Mouse (Mus musculus) C2C12 (cell line): ENCODE results near the gene Unc5b. TPM values are rescaled to one million over a fixed set of nuclear protein-coding genes. Genes with fewer than 3 reads are reported as not detected.

ENCODE experiments used
- H3K27me3 ChIP-seq: one replicate; pipeline ENCODE4 v1.6.1; 2011; ENCODE audit not compliant: control insufficient read depth, insufficient read depth, insufficient read length
- H3K36me3 ChIP-seq: one replicate; pipeline ENCODE4 v1.6.1; 2011; ENCODE audit not compliant: control insufficient read depth, insufficient read depth
- H3K4me3 ChIP-seq: one replicate; pipeline ENCODE4 v1.5.1; 2011; ENCODE audit warnings: mild to moderate bottlenecking, control low read depth; ENCODE audit not compliant: poor library complexity, insufficient read depth, severe bottlenecking
- H3K79me2 ChIP-seq: one replicate; pipeline ENCODE4 v1.6.1; 2011; ENCODE audit not compliant: control insufficient read depth, insufficient read depth
- H3K79me3 ChIP-seq: one replicate; pipeline ENCODE4 v1.6.1; 2011; ENCODE audit warnings: low read depth, control low read depth
- H3ac ChIP-seq: one replicate; pipeline ENCODE3; 2011; ENCODE audit warnings: low read depth; ENCODE audit not compliant: control insufficient read depth, insufficient read length
- CEBPB ChIP-seq: IDR thresholded peaks from one replicate; pipeline ENCODE4 v1.6.1; 2011; ENCODE audit warnings: low read depth, mild to moderate bottlenecking, control low read depth, moderate library complexity
- CTCF ChIP-seq: IDR thresholded peaks from one replicate; pipeline ENCODE4 v1.5.1; 2011; ENCODE audit not compliant: control insufficient read depth, insufficient read depth, insufficient read length
- FOSL1 ChIP-seq: IDR thresholded peaks from one replicate; pipeline ENCODE4 v1.8.0; 2011; ENCODE audit warnings: mild to moderate bottlenecking, low read length; ENCODE audit not compliant: poor library complexity, insufficient read depth, severe bottlenecking
- MAX ChIP-seq: IDR thresholded peaks from one replicate; pipeline ENCODE4 v1.6.1; 2011; ENCODE audit warnings: mild to moderate bottlenecking, control low read depth
- MYOD1 ChIP-seq: IDR thresholded peaks from one replicate; pipeline ENCODE4 v1.6.1; 2011; ENCODE audit warnings: low read depth; ENCODE audit not compliant: control insufficient read depth, insufficient read length
- MYOG ChIP-seq: IDR thresholded peaks from one replicate; pipeline ENCODE4 v1.6.1; 2011; ENCODE audit not compliant: control insufficient read depth, insufficient read length; ENCODE audit errors: extremely low read depth
- USF1 ChIP-seq: IDR thresholded peaks from one replicate; pipeline ENCODE4 v1.6.1; 2011; ENCODE audit warnings: low read depth, mild to moderate bottlenecking, control low read depth, moderate library complexity
- polyA plus RNA-seq: library from polyadenylated mRNA; unstranded; fragments of >200 nt; fragmentation: generic; extraction: Trizol; gene quantifications from one replicate; pipeline ENCODE4 v1.2.1, GENCODE M21; 2012; ENCODE audit warnings: missing spikeins

The Unc5b gene
- polyA plus RNA-seq, 1 experiment = 142 TPM

GRCm38 (mm10) chr10:60819179-60819578 lies 12.2 kb downstream of the Unc5b start:
- Histone ChIP-seq H3K79me2 (peaks cover 92% of the 10 kb centered on the region), H3K4me3 (no peak overlapping the region), H3K27me3 (no peaks in the 10 kb centered on the region), H3K36me3 (peaks cover 36% of the 10 kb centered on the region), H3K79me3 (peaks cover 77% of the 10 kb centered on the region), H3ac (no peak overlapping the region)
- TF ChIP-seq CEBPB (no peak), USF1 (no peak), CTCF (no peak), MAX (peak; percentile 61), MYOG (no peak), MYOD1 (peak; percentile 55), FOSL1 (peak; percentile 58)

GRCm38 (mm10) chr10:60818708-60819107 lies 12.7 kb downstream of the Unc5b start:
- Histone ChIP-seq H3K4me3 (no peak overlapping the region), H3K36me3 (peaks cover 31% of the 10 kb centered on the region), H3K27me3 (no peaks in the 10 kb centered on the region), H3ac (no peak overlapping the region), H3K79me3 (peaks cover 77% of the 10 kb centered on the region), H3K79me2 (peaks cover 92% of the 10 kb centered on the region)
- TF ChIP-seq CTCF (no peak), FOSL1 (no peak), MYOG (no peak), MAX (no peak), MYOD1 (no peak), USF1 (no peak), CEBPB (no peak)

- Histone ChIP-seq H3K79me3 (peaks cover 77% of the 10 kb centered on the region), H3K4me3 (no peak overlapping the region), H3K27me3 (no peaks in the 10 kb centered on the region), H3ac (peak overlapping the region; percentile 8), H3K79me2 (peaks cover 92% of the 10 kb centered on the region), H3K36me3 (peaks cover 31% of the 10 kb centered on the region)
- no peak for TF ChIP-seq CEBPB
- TF ChIP-seq MAX = no peak
- TF ChIP-seq MYOD1 = no peak
- no peak for TF ChIP-seq CTCF
- TF ChIP-seq FOSL1 = no peak
- no peak for TF ChIP-seq USF1
- no peak for TF ChIP-seq MYOG
Measured at GRCm38 (mm10) chr10:60817868-60818267, 13.5 kb downstream of the Unc5b start.

- no peaks in the 10 kb centered on the region for H3K27me3 ChIP-seq
- peaks cover 32% of the 10 kb centered on the region for H3K36me3 ChIP-seq
- peaks cover 92% of the 10 kb centered on the region for H3K79me2 ChIP-seq
- peak overlapping the region; percentile 47 for H3ac ChIP-seq
- H3K4me3 ChIP-seq = no peak overlapping the region
- TF ChIP-seq MYOD1 (peak; percentile 8), CEBPB (peak; percentile 4), MAX (no peak)
- H3K79me3 ChIP-seq = peaks cover 77% of the 10 kb centered on the region
Measured at GRCm38 (mm10) chr10:60816872-60817648, 14.3 kb downstream of the Unc5b start.

- Histone ChIP-seq H3K79me3 (peaks cover 78% of the 10 kb centered on the region), H3K36me3 (peaks cover 32% of the 10 kb centered on the region), H3K4me3 (no peak overlapping the region), H3K79me2 (peaks cover 92% of the 10 kb centered on the region), H3K27me3 (no peaks in the 10 kb centered on the region), H3ac (peak overlapping the region; percentile 71)
- TF ChIP-seq MYOD1 (no peak), USF1 (no peak), FOSL1 (no peak)
Measured at GRCm38 (mm10) chr10:60815855-60816254, 15.5 kb downstream of the Unc5b start.

- peaks cover 78% of the 10 kb centered on the region for H3K79me3 ChIP-seq
- TF ChIP-seq MAX = no peak
- TF ChIP-seq MYOD1 = no peak
- H3K4me3 ChIP-seq = peak overlapping the region; percentile 19
- no peaks in the 10 kb centered on the region for H3K27me3 ChIP-seq
- peak overlapping the region; percentile 71 for H3ac ChIP-seq
- H3K36me3 ChIP-seq = peaks cover 28% of the 10 kb centered on the region
- H3K79me2 ChIP-seq = peaks cover 92% of the 10 kb centered on the region
Measured at GRCm38 (mm10) chr10:60815059-60815458, 16.3 kb downstream of the Unc5b start.
